Mouse (Mus musculus) cerebellum, adult 9-10 months (tissue): ENCODE data around the gene Nr1d1.
A peak's percentile ranks its signal among the peaks of the same experiment; 100 is the strongest.

ENCODE experiments used
- DNase-seq: peaks from one replicate; pipeline ENCODE4 v3.0.0; 2022

Nr1d1 gene

GRCm38 (mm10) chr11:98769007-98769954 lies 5.9 kb downstream of the Nr1d1 start:
- no peak for DNase-seq

- no peak for DNase-seq
Measured at GRCm38 (mm10) chr11:98768127-98769006, 6.8 kb downstream of the Nr1d1 start.

DNA sequence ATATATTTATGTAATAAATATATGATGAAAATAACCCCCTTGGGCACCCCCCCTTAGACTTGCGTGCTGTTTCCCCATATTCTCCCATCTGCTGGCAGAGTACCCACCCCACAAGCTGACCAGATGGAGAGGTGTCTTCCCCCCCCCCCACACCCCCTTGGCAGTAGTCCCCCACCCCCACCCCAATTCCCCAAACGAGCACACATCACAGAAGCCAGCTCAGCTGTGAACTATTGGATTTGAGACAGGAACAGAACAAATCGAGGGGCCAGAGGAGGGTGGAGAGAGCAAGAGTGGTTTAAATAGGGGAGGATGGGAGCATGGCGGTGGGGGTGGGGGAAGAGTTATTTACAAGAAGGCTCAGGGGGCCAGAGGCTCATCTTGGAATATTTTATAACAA lies 7.4 kb downstream of the Nr1d1 start:
- DNase-seq, result no peak

- DNase-seq, result no peak
Measured at GRCm38 (mm10) chr11:98767276-98767675, 7.9 kb downstream of the Nr1d1 start.

- no peak for DNase-seq
Measured at GRCm38 (mm10) chr11:98766816-98767215, 8.3 kb downstream of the Nr1d1 start.

- DNase-seq, result no peak
Measured at GRCm38 (mm10) chr11:98766346-98766745, 8.8 kb downstream of the Nr1d1 start.

- no peak for DNase-seq
Measured at GRCm38 (mm10) chr11:98765421-98766309, 9.5 kb downstream of the Nr1d1 start.

- no peak for DNase-seq
Measured at GRCm38 (mm10) chr11:98764746-98765145, 10.4 kb downstream of the Nr1d1 start.

DNA sequence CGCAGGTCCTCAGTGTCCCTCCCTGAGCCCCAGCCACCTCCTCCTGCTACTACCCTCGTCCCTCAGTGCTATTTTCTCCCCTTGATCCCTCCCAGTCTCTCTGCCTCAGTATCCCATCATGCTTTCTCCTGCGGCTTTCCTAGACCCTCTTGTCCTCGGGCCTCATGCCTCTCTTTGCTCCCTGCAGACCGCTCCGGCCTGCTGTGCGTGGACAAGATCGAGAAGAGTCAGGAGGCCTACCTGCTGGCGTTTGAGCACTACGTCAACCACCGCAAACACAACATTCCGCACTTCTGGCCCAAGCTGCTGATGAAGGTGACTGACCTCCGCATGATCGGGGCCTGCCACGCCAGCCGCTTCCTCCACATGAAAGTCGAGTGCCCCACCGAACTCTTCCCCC lies 11.0 kb downstream of the Nr1d1 start:
- no peak for DNase-seq

GRCm38 (mm10) chr11:98763502-98763861 lies 11.7 kb downstream of the Nr1d1 start:
- no peak for DNase-seq

DNA sequence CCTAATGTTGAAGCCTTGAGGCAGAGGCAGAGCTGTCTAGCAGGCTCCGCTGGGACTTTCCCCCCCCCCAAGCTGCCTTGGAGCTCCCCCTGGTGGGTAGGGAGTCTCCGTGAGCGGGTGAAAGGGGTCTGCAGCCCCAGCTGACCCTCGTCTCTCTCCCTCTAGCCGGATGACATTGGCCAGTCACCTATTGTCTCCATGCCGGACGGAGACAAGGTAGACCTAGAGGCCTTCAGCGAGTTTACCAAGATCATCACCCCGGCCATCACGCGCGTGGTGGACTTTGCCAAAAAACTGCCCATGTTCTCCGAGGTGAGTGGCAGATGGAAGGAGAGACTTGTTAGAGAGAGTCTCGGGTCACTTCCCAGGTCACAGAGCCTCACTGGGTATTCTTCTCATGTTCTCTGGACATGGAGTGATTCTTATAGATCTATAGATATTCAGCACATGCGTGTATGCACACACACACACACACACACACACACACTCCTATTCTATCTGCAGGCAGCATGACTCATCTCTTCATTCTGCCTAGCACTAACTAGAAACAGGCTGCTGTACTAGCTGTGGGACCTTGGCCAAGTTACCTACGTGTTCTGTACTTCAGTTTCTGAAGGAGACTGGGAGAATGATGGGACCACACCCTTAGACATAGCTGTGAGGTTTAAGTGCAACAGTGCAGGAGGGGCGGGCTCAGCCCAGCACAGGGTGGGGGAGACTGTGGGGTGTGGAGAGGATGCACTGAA lies 12.2 kb downstream of the Nr1d1 start:
- DNase-seq, result no peak

- no peak for DNase-seq
Measured at GRCm38 (mm10) chr11:98761939-98762338, 13.2 kb downstream of the Nr1d1 start.

DNA sequence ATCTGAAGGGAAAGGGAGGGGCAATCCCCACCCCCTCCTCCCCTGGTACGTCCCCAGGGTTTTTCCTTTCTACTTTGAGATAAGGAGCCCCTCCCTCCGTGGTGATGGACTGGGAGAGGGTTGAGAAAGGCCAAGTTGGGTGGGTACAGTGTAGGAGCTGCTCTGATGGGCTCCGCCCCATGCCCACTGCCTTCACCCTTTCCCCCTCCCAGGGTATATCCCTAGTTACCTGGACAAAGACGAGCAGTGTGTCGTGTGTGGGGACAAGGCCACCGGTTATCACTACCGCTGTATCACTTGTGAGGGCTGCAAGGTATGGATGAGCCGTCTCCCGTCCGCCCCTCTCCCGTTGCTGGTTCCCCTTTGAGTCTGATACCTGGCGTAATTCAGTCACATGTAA lies 18.4 kb downstream of the Nr1d1 start:
- no peak for DNase-seq

DNA sequence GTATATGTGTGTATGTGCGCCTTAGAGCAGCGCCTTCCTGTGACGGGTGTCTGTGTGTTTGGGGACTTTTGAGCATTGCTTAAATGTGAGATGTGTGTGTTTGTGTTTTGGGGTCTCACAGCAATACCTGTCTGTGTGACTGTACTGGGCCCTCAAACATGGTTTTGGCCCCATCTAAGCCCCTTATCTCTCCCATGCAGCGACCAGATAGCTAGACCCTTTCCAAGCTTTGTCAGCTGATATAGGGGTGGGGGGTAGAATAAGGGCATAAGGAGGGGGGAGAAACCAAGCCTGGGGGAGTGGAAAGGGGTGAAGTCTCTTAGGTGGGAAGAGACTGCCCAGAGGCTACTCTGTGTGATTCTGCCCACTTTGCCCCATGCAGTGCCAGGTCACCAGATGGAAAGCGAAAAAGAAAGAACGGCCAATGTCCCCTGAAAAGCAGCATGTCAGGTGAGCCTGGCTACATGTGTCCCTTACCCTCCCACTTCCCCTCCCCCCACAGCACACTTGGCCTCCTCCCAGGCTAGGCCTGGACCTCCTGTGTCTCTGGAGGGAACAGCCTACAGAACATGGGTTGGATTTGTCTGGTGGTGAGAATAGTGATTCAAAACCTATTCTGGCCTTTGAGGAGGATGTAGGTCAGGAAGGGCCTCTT lies 19.3 kb downstream of the Nr1d1 start:
- DNase-seq, result peak; percentile 70

- peak; percentile 80 for DNase-seq
Measured at GRCm38 (mm10) chr11:98754621-98755181, 20.4 kb downstream of the Nr1d1 start.

GRCm38 (mm10) chr11:98754151-98754620 lies 20.9 kb downstream of the Nr1d1 start:
- DNase-seq, result no peak

- DNase-seq, result no peak
Measured at GRCm38 (mm10) chr11:98753264-98753663, 21.9 kb downstream of the Nr1d1 start.

- DNase-seq, result peak; percentile 50
Measured at GRCm38 (mm10) chr11:98752562-98753140, 22.5 kb downstream of the Nr1d1 start.

DNA sequence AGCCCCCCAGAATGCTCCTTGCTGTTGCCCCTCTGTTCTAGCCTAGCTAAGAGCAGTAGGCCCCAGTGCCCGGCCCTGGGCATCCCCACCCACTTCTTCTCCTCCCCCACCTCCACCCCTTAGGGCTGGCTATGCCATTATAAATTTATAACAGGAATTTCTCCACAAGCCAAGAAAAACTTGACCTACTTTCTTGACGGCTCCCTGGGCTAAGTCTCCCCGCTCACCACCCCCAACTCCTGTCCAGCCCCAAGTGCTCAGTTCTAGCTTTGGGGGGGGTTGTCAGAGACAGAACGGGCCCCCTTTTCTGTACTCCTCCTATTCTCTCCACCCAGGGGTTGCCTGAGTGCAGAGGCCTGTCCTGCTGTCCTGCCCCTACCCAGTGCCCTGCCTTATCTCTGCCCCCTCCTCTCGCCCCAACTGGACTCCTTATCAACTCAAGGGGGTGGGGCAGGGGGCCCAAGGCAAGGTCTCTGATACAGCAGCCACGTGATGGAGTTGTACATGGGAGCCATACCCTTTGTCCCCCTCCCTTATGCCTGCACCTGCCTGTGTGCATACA lies 23.8 kb downstream of the Nr1d1 start:
- DNase-seq, result peak; percentile 63
